Mouse (Mus musculus) spleen, adult 2 months (tissue): Measurements from ENCODE around the gene Itgb3bp. TPM values are rescaled to one million over a fixed set of nuclear protein-coding genes. Genes with fewer than 3 reads are reported as not detected.
A peak's percentile ranks its signal among the peaks of the same experiment; 100 is the strongest.

Experiments
- DNase-seq, 2 experiments: peaks; one replicate each; pipeline versions ENCODE4 v3.0.0 to v3.0.0-alpha.2; 2012 to 2021; ENCODE audit warnings: low spot score in 2 of 2, low read depth in 1 of 2
- H3K27ac ChIP-seq: fragments of 200-500 bp; 2 replicates; pipeline ENCODE4 v1.5.1; 2012; ENCODE audit warnings: low read length, inconsistent platforms; ENCODE audit not compliant: insufficient read depth
- H3K27me3 ChIP-seq: fragments of 200-500 bp; 2 replicates; pipeline ENCODE4 v1.6.1; 2012; ENCODE audit warnings: mild to moderate bottlenecking, moderate library complexity, low read length, inconsistent platforms; ENCODE audit not compliant: control insufficient read depth, insufficient read depth
- H3K36me3 ChIP-seq: fragments of 200-500 bp; 2 replicates; pipeline ENCODE4 v1.6.1; 2012; ENCODE audit warnings: mild to moderate bottlenecking, low read length, inconsistent platforms; ENCODE audit not compliant: control insufficient read depth, insufficient read depth
- H3K4me1 ChIP-seq: fragments of 200-500 bp; 2 replicates; pipeline ENCODE4 v1.6.1; 2011; ENCODE audit warnings: inconsistent platforms; ENCODE audit not compliant: control insufficient read depth, insufficient read depth, insufficient read length
- H3K4me3 ChIP-seq: fragments of 200-500 bp; 2 replicates; pipeline ENCODE4 v1.5.1; 2011; ENCODE audit warnings: mild to moderate bottlenecking, inconsistent platforms; ENCODE audit not compliant: insufficient read depth, insufficient read length; ENCODE audit errors: extremely low read depth
- CTCF ChIP-seq: fragments of 200-500 bp; IDR thresholded peaks from 2 replicates; pipeline ENCODE4 v1.5.1; 2011; ENCODE audit warnings: mild to moderate bottlenecking, inconsistent platforms; ENCODE audit not compliant: insufficient read depth, insufficient read length, insufficient replicate concordance; ENCODE audit errors: extremely low read depth
- POLR2A ChIP-seq: fragments of 200-500 bp; IDR thresholded peaks from 2 replicates; pipeline ENCODE4 v1.6.1; 2011; ENCODE audit warnings: low read depth, low read length, inconsistent platforms
- WGBS: fragments of 180-500 bp; shearing (Covaris S2); methylation state at CpG from one replicate; pipeline ENCODE4 v1.1.7; 2018; 5-methylcytosine and 5-hydroxymethylcytosine counted together
- polyA plus RNA-seq: library from polyadenylated mRNA; depleted of rRNA; stranded (reverse); fragments of >200 nt; gene quantifications from 2 replicates; pipeline ENCODE4 v1.2.3, GENCODE M21; 2012

Gene Itgb3bp
- polyA plus RNA-seq, 1 experiment: 0.39 TPM

GRCm38 (mm10) chr4:99934859-99935258, 5.2 kb upstream of the Itgb3bp start:
- DNase-seq: no peak
- 91% methylated on average over 7 of the region's 7 CpGs for WGBS
- H3K27me3 ChIP-seq: no peaks in the 10 kb centered on the region
- no peak for TF ChIP-seq POLR2A
- no peak for TF ChIP-seq CTCF
- no peaks in the 10 kb centered on the region for H3K36me3 ChIP-seq
- no peak overlapping the region for H3K4me3 ChIP-seq
- H3K4me1 ChIP-seq: no peaks in the 10 kb centered on the region
- H3K27ac ChIP-seq: no peak overlapping the region

GRCm38 (mm10) chr4:99931807-99932206, 2.2 kb upstream of the Itgb3bp start:
- no peaks in the 10 kb centered on the region for H3K36me3 ChIP-seq
- no peaks in the 10 kb centered on the region for H3K27me3 ChIP-seq
- no peak overlapping the region for H3K27ac ChIP-seq
- H3K4me3 ChIP-seq: no peak overlapping the region
- DNase-seq: no peak
- TF ChIP-seq POLR2A (no peak), CTCF (no peak)
- no peaks in the 10 kb centered on the region for H3K4me1 ChIP-seq
- 95% methylated on average over 4 of the region's 4 CpGs for WGBS

GRCm38 (mm10) chr4:99931240-99931580, 1.6 kb upstream of the Itgb3bp start:
- no peaks in the 10 kb centered on the region for H3K36me3 ChIP-seq
- H3K4me1 ChIP-seq: no peaks in the 10 kb centered on the region
- 96% methylated on average over 11 of the region's 11 CpGs for WGBS
- TF ChIP-seq CTCF: no peak
- TF ChIP-seq POLR2A: no peak
- no peak overlapping the region for H3K27ac ChIP-seq
- no peaks in the 10 kb centered on the region for H3K27me3 ChIP-seq
- H3K4me3 ChIP-seq: no peak overlapping the region
- DNase-seq: no peak

GRCm38 (mm10) chr4:99930518-99931239, 1.1 kb upstream of the Itgb3bp start:
- Histone ChIP-seq H3K36me3 (no peaks in the 10 kb centered on the region), H3K27me3 (no peaks in the 10 kb centered on the region), H3K4me3 (no peak overlapping the region), H3K4me1 (no peaks in the 10 kb centered on the region), H3K27ac (no peak overlapping the region)
- no peak for TF ChIP-seq CTCF
- no peak for TF ChIP-seq POLR2A
- DNase-seq: no peak
- WGBS: 73% methylated on average over 10 of the region's 10 CpGs

- Histone ChIP-seq H3K36me3 (no peaks in the 10 kb centered on the region), H3K4me3 (peak within 1 kb of the TSS; percentile 95), H3K4me1 (no peaks in the 10 kb centered on the region), H3K27me3 (no peaks in the 10 kb centered on the region), H3K27ac (peak within 1 kb of the TSS; percentile 63)
- DNase-seq: peak; percentile 33 to 78
- WGBS: 2% methylated on average over 23 of the region's 23 CpGs
- TF ChIP-seq POLR2A (no peak; the same call in 1 of the 2 replicates), CTCF (no peak)
Measured at GRCm38 (mm10) chr4:99929149-99929612, 432 bp downstream of the Itgb3bp start, which contains the start of gene Pgm1. Gene Pgm1, plus strand, starts transcription at chr4:99929414.

GRCm38 (mm10) chr4:99928521-99928920, 1.1 kb downstream of the Itgb3bp start:
- DNase-seq: no peak
- no peak overlapping the region for H3K27ac ChIP-seq
- 31% methylated on average over 6 of the region's 6 CpGs for WGBS
- TF ChIP-seq POLR2A (no peak), CTCF (no peak)
- no peak overlapping the region for H3K4me3 ChIP-seq
- no peaks in the 10 kb centered on the region for H3K4me1 ChIP-seq
- no peaks in the 10 kb centered on the region for H3K27me3 ChIP-seq
- no peaks in the 10 kb centered on the region for H3K36me3 ChIP-seq

- Histone ChIP-seq H3K27me3 (no peaks in the 10 kb centered on the region), H3K4me3 (no peak overlapping the region), H3K27ac (no peak overlapping the region), H3K36me3 (no peaks in the 10 kb centered on the region), H3K4me1 (no peaks in the 10 kb centered on the region)
- 83% methylated on average over 4 of the region's 4 CpGs for WGBS
- no peak for DNase-seq
- TF ChIP-seq POLR2A (no peak), CTCF (no peak)
Measured at GRCm38 (mm10) chr4:99926380-99926779, 3.2 kb downstream of the Itgb3bp start.
